Mouse (Mus musculus) liver, postnatal 0 days (tissue): ENCODE data around the gene Pwwp2b.

Experiments
- CTCF ChIP-seq: sonication (generic); IDR thresholded peaks from 2 replicates; pipeline ENCODE4 v1.5.1; 2016; ENCODE audit warnings: antibody characterized with exemption, low read depth
- EP300 ChIP-seq: IDR thresholded peaks from 2 replicates; pipeline ENCODE4 v1.6.1; 2016; ENCODE audit warnings: antibody characterized with exemption, low read depth, mild to moderate bottlenecking

- no peak for TF ChIP-seq EP300
- no peak for TF ChIP-seq CTCF
Measured at GRCm38 (mm10) chr7:139270738-139271137, 22.5 kb downstream of the Pwwp2b start.
